Mouse (Mus musculus) stomach, embryonic 15.5 days (tissue): Measurements from ENCODE around the gene Klrb1b. TPM values are rescaled to one million over a fixed set of nuclear protein-coding genes. Genes with fewer than 3 reads are reported as not detected.
"Not testable (repeated sequence)": the region's sequence is repeated elsewhere in the genome, so short reads cannot be mapped to it uniquely, and the experiment has no call there.

Experiments used
- ATAC-seq: fragments of 200-750 bp; cut with Nextera tagmentation; 2 replicates; pipeline ENCODE4 v1.8.0; 2017; ENCODE audit warnings: low read depth, moderate number of reproducible peaks, moderate TSS enrichment; ENCODE audit not compliant: insufficient read depth, low FRiP score
- H3K27ac ChIP-seq: fragments of 300-500 bp; sonication (generic); 2 replicates; pipeline ENCODE4 v1.5.1; 2015; ENCODE audit warnings: mild to moderate bottlenecking, inconsistent platforms
- H3K27me3 ChIP-seq: fragments of 300-500 bp; sonication (generic); replicated peaks from 2 replicates; pipeline ENCODE4 v1.6.1; 2015; ENCODE audit warnings: inconsistent platforms
- H3K36me3 ChIP-seq: fragments of 300-500 bp; sonication (generic); 2 replicates; pipeline ENCODE4 v1.6.1; 2015; ENCODE audit warnings: inconsistent platforms
- H3K4me1 ChIP-seq: fragments of 300-500 bp; sonication (generic); 2 replicates; pipeline ENCODE4 v1.6.1; 2015; ENCODE audit warnings: inconsistent platforms
- H3K4me2 ChIP-seq: fragments of 300-500 bp; sonication (generic); 2 replicates; pipeline ENCODE4 v1.6.1; 2015; ENCODE audit warnings: mild to moderate bottlenecking, inconsistent platforms
- H3K4me3 ChIP-seq: fragments of 300-500 bp; sonication (generic); replicated peaks from 2 replicates; pipeline ENCODE4 v1.5.1; 2015; ENCODE audit warnings: inconsistent platforms
- H3K9ac ChIP-seq: fragments of 300-500 bp; sonication (generic); 2 replicates; pipeline ENCODE4 v1.6.1; 2015; ENCODE audit warnings: inconsistent platforms
- H3K9me3 ChIP-seq: fragments of 300-500 bp; sonication (generic); 2 replicates; pipeline ENCODE4 v1.6.1; 2016; ENCODE audit warnings: inconsistent platforms
- WGBS: fragments of 180-500 bp; shearing (Covaris S2); methylation state at CpG from one replicate; pipeline ENCODE4 v1.1.7; 2015; 5-methylcytosine and 5-hydroxymethylcytosine counted together
- polyA plus RNA-seq: library from polyadenylated mRNA; unstranded; fragments of >200 nt; fragmentation: Nextera tagmentation; extraction: Ambion mirVana; gene quantifications from 2 replicates; pipeline ENCODE4 v1.2.1, GENCODE M21; 2015

The Klrb1b gene
- polyA plus RNA-seq, 1 experiment from 2014 or later, result 0.60 TPM

DNA sequence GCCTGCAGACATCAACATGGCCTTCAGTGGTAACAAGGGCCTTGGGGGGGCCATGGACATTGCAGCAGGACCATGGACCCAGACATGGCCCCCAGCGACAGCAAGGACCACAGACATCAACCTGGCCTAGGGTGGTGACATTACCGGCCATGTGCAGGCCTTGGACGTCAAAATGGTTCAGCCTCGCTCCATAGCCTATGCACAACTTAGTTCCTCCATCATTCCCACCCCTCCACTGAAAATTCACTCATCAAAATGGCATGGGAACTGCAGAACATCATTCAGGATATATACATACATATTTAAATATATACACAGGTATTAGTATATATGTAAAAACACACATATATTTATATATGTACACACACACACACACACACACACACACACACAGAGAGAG lies 21.3 kb upstream of the Klrb1b start:
- Histone ChIP-seq H3K36me3 (no peaks in the 10 kb centered on the region), H3K4me3 (no peak overlapping the region), H3K27ac (no peak overlapping the region), H3K9me3 (no peaks in the 10 kb centered on the region), H3K4me1 (peaks cover 10% of the 10 kb centered on the region; the same call in 1 of the 2 replicates), H3K9ac (no peak overlapping the region), H3K4me2 (no peak overlapping the region), H3K27me3 (no peaks in the 10 kb centered on the region)
- no peak for ATAC-seq
- WGBS, result 92% methylated on average over 4 of the region's 4 CpGs

DNA sequence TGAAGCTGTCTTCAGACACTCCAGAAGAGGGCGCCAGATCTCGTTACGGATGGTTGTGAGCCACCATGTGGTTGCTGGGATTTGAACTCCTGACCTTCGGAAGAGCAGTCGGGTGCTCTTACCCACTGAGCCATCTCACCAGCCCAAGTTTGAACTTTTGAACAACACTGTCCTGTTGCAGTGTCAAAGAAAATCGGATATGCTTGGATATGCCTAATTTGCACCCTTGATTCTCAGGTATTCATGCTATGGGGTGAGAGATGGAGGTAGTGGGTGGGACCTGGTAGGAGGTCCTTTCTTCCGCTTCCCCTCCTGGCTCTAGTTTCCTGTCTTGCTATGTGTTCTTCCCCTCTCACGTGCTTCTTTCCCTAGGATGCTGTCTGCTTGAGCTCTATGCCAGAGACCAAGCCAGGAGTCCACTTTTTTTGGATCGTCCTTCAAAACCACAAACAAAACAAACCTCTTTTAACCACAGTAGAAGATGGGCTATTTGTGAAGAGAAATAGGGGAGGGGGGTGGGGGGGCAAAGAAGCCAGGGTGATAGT lies 19.9 kb upstream of the Klrb1b start:
- no peak for ATAC-seq

DNA sequence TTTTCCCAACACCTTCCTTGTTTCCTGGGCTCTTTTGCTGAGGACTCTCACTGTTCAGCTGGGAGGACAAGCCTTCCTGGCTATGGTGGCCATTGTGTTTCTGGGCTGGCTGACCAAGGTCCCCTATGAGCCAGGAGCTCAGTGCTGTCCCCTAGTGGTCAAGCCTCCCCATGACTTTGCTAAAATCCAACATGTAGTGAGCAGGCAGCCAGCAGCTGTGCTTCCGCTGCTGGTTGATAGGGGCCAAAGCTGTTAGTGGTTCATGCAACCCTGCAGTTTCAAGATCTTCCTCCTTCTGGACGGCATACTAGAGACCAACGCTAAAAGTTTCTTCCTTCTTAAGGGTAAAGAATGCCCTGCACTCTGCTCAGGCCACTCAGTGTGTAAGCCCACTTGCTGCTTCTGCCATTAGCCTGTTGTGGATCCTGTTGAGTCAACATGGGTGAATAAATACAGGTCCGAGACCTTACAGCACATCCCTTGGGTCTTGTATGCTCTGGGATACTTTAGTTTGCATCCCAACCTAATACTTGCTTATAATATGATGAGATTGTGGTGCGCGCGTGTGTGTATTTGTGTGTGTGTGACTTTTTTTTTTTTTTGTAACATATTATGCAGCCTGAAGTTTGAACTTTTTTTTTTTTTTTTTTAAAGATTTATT lies 19.3 kb upstream of the Klrb1b start:
- H3K4me1 ChIP-seq, result peaks cover 18% of the 10 kb centered on the region; the same call in 1 of the 2 replicates
- H3K27me3 ChIP-seq, result no peaks in the 10 kb centered on the region
- peak overlapping the region; percentile 35; the same call in 1 of the 2 replicates for H3K27ac ChIP-seq
- H3K4me3 ChIP-seq, result no peak overlapping the region
- 38% methylated on average over 7 of the region's 7 CpGs for WGBS
- H3K9me3 ChIP-seq, result no peaks in the 10 kb centered on the region
- no peaks in the 10 kb centered on the region for H3K36me3 ChIP-seq
- no peak for ATAC-seq
- 0 out of 2 replicates have a peak overlapping the region, but pooled peaks have one; percentile 23 for H3K4me2 ChIP-seq
- H3K9ac ChIP-seq, result no peak overlapping the region

More for the DNA sequence above, 19.9 kb upstream of the Klrb1b start:
- Histone ChIP-seq H3K9me3 (no peaks in the 10 kb centered on the region), H3K27me3 (no peaks in the 10 kb centered on the region), H3K9ac (no peak overlapping the region), H3K4me2 (no peak overlapping the region), H3K27ac (no peak overlapping the region), H3K4me1 (peaks cover 18% of the 10 kb centered on the region; the same call in 1 of the 2 replicates), H3K4me3 (no peak overlapping the region), H3K36me3 (no peaks in the 10 kb centered on the region)
- WGBS, result 65% methylated on average over 9 of the region's 9 CpGs

DNA sequence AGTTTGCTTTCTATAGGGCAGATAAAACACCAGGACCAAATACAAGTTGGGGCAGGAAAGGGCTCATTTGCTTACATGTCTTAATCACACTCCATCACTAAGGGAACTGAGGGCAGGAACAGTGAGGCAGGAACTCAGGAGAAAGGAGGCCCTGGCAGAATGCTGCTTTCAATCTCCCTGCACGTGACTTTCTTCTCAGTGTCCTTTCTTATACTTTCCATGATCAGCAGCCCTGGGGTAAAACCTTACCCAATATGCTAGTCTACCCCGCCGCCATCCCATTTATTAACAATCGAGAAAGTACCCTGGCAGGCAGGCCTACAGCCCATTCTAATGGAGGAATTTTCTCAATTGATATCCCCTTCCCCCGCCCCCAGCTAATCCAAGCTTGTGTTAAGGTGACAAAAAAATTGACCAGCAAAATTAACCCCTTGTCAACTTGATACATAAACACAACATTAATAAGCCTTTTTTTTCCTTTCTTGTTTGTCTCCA lies 18.5 kb upstream of the Klrb1b start:
- peak overlapping the region; percentile 97 for H3K27ac ChIP-seq
- peaks cover 23% of the 10 kb centered on the region for H3K4me1 ChIP-seq

DNA sequence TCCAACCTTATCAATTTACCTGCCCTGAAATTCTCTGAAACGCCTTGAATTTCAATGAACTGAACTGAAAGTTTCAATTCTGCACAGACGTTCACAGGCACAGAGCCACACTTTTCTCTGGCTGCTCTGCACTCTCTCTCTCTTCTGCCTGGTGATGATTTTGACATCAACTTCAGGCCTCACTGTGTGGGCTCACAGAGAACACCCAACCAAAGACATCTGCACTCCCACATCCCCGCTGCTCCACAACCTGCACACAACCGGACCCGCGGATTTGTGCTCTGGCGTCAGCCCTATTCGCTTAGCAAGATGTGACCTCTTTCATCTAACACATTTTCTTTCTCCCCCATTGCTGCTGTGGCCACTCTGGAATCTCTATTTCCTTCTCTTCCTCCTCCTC lies 18.0 kb upstream of the Klrb1b start:
- Histone ChIP-seq H3K4me3 (peak overlapping the region; percentile 87; the same call in 1 of the 2 replicates), H3K9ac (no peak overlapping the region), H3K27ac (peak overlapping the region; percentile 97), H3K36me3 (no peaks in the 10 kb centered on the region), H3K9me3 (no peaks in the 10 kb centered on the region), H3K4me1 (peaks cover 23% of the 10 kb centered on the region), H3K27me3 (no peaks in the 10 kb centered on the region), H3K4me2 (peak overlapping the region; percentile 77)
- no peak for ATAC-seq
- WGBS, result 23% methylated on average over 8 of the region's 8 CpGs

More for the DNA sequence above, 18.5 kb upstream of the Klrb1b start:
- Histone ChIP-seq H3K27me3 (no peaks in the 10 kb centered on the region), H3K9ac (no peak overlapping the region), H3K36me3 (no peaks in the 10 kb centered on the region), H3K9me3 (no peaks in the 10 kb centered on the region), H3K4me2 (no peak overlapping the region; the same call in 1 of the 2 replicates), H3K4me3 (no peak overlapping the region)
- ATAC-seq, result no peak
- 81% methylated on average over 5 of the region's 5 CpGs for whole genome bisulfite sequencing

DNA sequence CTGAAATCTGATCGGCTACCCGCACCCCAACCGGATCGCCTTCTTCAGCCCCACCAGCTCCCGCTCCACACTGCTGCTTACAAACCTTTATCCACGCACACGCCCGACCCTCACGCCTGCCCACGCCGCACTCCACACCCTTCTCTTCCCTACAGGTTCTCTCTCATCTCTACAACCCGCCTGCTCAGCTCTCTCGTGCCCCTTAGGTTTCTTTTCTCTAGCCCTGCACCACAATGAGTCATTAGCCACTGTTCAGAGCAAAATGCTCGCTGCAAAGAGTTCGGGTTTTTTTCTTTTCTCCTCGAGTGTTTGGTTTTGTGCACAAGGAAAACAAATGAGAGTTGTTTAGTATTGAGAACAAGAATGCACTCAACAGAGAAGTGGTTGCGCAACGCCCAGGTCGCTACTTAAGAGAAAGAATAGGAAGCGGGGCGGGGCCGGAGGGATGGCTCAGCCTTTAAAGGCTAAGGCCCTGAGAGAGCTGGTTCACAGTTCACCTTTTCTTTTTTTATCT lies 17.4 kb upstream of the Klrb1b start:
- Histone ChIP-seq H3K27me3 (no peaks in the 10 kb centered on the region), H3K9me3 (no peaks in the 10 kb centered on the region), H3K27ac (peak overlapping the region; percentile 97), H3K4me1 (peaks cover 23% of the 10 kb centered on the region), H3K36me3 (no peaks in the 10 kb centered on the region), H3K4me3 (peak overlapping the region; percentile 87), H3K9ac (peak overlapping the region; percentile 37), H3K4me2 (peak overlapping the region; percentile 77)
- ATAC-seq, result peak; percentile 4; the same call in 1 of the 2 replicates
- under 1% methylated on average over 22 of the region's 22 CpGs for WGBS

DNA sequence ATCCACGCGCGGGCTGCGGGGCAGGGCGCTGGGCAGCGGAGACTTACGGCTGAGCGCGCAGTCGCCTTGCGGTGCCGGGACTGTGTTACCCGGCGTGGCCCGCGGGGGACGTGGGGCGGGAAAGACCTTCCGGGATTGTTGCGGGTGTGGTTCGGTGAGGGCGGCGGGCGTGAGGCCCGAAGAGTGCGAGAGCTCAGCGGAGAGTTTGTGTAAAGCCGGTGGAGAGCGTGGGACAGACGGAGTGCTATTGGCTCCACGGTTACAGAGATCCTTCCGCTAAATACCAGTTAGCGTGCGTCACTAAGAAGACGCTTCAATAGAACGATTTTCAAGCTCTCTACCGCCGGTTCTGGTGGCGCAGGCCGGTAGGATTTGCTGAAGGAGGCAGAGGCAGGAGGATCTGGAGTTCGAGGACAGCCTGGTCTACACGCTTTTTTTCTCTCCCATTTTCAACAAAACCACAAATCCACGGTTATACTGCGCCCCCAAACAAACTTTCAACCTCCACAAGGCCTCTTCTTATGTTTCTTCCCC lies 16.9 kb upstream of the Klrb1b start:
- Histone ChIP-seq H3K9ac (peak overlapping the region; percentile 76), H3K4me2 (peak overlapping the region; percentile 77), H3K9me3 (no peaks in the 10 kb centered on the region), H3K27me3 (no peaks in the 10 kb centered on the region), H3K4me1 (peaks cover 23% of the 10 kb centered on the region), H3K27ac (peak overlapping the region; percentile 97), H3K4me3 (peak overlapping the region; percentile 87), H3K36me3 (no peaks in the 10 kb centered on the region)
- peak; percentile 76 for ATAC-seq
- WGBS, result under 1% methylated on average over 44 of the region's 44 CpGs

DNA sequence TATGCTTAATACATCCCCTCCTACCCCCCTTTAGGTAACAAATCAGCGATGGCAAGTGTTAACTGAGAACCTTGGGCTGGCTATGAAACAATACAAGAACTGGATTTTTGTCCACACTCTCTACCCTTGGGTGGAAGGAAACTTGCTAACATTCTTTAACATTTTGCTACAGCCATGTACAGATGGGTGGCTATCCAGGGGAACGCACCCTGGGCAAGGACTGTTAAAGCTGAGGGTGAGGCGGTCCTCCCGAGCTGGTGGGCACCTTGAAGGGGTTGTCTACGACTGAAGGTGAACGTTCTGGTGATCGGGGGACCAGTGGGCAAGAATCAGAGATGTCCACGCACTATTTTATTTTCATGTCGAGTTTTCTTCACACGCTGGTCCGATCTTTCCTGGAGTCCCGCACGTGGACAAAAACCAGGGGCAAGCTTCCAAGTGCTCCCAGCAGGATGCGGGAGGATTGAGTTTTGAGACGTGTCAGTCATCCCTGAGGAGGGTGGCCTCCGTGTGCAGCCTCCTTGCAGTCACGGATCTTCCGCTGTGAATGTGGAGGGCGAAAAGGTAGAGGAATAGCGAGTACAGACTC lies 16.3 kb upstream of the Klrb1b start:
- under 1% methylated on average over 20 of the region's 20 CpGs for WGBS
- Histone ChIP-seq H3K27me3 (no peaks in the 10 kb centered on the region), H3K4me1 (peaks cover 26% of the 10 kb centered on the region), H3K27ac (peak overlapping the region; percentile 97), H3K4me2 (peak overlapping the region; percentile 76), H3K4me3 (peak overlapping the region; percentile 87), H3K36me3 (no peaks in the 10 kb centered on the region), H3K9me3 (no peaks in the 10 kb centered on the region), H3K9ac (peak overlapping the region; percentile 76)
- no peak for ATAC-seq

DNA sequence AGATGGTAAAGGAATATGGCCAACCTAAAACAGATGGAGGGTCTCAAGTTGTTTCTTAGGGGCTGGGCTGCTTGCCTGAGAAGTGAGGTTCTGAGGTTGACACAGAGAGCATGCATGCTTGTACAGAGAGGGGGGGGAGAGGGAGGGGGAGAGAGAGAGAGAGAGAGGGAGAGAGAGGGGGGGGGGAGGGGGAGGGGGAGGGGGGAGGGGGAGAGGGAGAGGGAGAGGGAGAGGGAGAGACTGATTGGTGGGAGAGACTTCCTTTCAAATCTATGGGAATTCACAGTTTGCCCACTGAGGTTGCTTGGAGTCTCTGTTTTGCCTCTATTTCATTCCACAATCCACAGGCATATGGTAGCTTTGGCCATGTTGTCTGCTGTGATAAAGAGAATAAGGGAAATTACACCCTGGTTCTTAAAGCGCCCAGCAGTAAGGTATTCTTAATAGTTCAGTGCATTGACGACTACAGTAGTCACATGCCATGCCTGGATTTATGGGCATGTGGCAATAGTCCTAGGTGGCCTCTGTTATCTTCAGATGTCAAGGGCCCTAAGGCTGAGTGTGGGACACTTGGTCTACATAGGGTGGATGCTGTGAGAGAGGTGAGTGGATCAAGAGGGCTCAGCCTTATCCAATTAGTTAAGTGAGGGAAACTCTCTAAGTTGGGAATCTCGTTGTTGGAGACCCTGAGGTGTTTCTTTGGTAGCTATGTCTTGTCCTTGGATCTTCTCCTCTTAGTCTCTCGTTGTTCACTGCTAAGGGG lies 15.4 kb upstream of the Klrb1b start:
- peaks cover 27% of the 10 kb centered on the region for H3K4me1 ChIP-seq
- no peaks in the 10 kb centered on the region for H3K9me3 ChIP-seq
- WGBS, result 35% methylated on average over 4 of the region's 4 CpGs
- no peaks in the 10 kb centered on the region for H3K27me3 ChIP-seq
- no peaks in the 10 kb centered on the region for H3K36me3 ChIP-seq
- peak overlapping the region; percentile 76 for H3K4me2 ChIP-seq
- no peak for ATAC-seq
- peak overlapping the region; percentile 97; the same call in 1 of the 2 replicates for H3K27ac ChIP-seq
- peak overlapping the region; percentile 87 for H3K4me3 ChIP-seq
- peak overlapping the region; percentile 76; the same call in 1 of the 2 replicates for H3K9ac ChIP-seq

DNA sequence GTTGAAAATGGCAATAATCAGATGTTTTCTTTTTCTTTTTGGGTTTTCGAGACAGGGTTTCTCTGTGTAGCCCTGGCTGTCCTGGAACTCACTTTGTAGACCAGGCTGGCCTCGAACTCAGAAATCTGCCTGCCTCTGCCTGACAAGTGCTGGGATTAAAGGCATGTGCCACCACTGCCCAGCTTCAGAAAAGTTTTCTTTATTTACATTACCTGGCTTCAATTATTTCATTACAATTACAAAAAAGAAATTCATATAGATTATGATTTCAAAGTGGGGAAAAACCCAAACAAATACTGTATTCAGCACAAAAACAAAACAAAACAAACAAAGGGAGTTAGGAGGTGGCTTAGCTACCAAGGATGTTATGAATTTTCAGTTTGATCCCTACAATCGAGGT lies 14.5 kb upstream of the Klrb1b start:
- H3K4me1 ChIP-seq, result peaks cover 27% of the 10 kb centered on the region
- H3K27me3 ChIP-seq, H3K9me3 ChIP-seq, H3K4me3 ChIP-seq, H3K36me3 ChIP-seq, H3K27ac ChIP-seq, H3K4me2 ChIP-seq, ATAC-seq, H3K9ac ChIP-seq: not testable (repeated sequence)
- 80% methylated on average over 3 of the region's 3 CpGs for WGBS

DNA sequence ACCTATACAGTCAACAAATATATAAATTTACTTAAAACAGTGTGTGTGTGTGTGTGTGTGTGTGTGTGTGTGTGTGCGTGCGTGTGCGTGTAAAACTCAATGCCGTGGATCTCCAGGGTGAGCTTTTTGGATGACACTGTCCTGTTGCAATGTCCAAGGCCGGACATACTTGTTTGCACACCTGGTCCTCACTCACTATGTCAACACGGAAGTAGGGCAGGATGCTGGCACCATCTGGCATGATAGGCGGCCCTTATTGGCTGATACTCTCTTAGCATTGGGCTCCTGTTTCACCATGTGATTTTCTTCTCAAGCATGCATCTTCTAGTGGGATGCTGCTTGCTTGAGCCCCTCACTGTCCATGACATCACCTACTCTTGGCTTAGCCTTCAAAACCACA lies 13.8 kb upstream of the Klrb1b start:
- Histone ChIP-seq H3K9me3 (no peaks in the 10 kb centered on the region), H3K4me3 (peak overlapping the region; percentile 63), H3K4me1 (peaks cover 24% of the 10 kb centered on the region), H3K36me3 (no peaks in the 10 kb centered on the region), H3K27ac (peak overlapping the region; percentile 95), H3K4me2 (peak overlapping the region; percentile 80), H3K9ac (no peak overlapping the region), H3K27me3 (no peaks in the 10 kb centered on the region)
- 56% methylated on average over 7 of the region's 7 CpGs for WGBS
- no peak for ATAC-seq
